Mouse (Mus musculus) embryo, embryonic 10 days (tissue): ENCODE measurements around the gene Soat1.
"Not testable (repeated sequence)": the region's sequence is repeated elsewhere in the genome, so short reads cannot be mapped to it uniquely, and the experiment has no call there.

Source experiments
- DNase-seq: peaks from one replicate; pipeline ENCODE4 v3.0.0-alpha.2; 2015; ENCODE audit warnings: low spot score

Soat1 gene

GRCm38 (mm10) chr1:156473961-156474503, at the start of gene Soat1:
Soat1 (minus strand) TSS chr1:156474331.
- peak; percentile 97 for DNase-seq

DNA sequence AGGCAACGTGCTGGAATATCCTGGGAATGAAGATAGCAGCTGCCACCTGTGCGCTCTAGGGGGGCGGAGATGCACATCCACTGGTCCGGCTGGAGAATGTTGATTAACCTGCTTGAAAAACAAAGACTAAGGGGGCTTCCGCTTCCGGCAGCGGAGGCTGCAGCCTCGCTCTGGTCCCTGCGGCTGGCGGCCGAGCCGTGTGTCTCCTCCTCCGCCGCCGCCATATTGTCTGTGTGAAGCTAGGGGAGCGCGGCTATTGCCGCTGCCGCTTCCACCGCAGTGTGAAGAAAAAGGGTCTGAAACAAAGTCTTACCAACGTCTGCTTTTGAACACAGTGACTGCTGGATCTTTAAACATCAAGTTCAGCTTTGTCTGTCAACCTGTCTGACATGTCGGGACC, 49.7 kb upstream of the Soat1 start, which contains the start of gene Gm10031:
TSS of gene Gm10031 (plus strand) at position 171 of the 400 bp plus-strand sequence.
- DNase-seq: not testable (repeated sequence)

- DNase-seq: no peak
Observed at GRCm38 (mm10) chr1:156521796-156522517, 47.8 kb upstream of the Soat1 start.

- DNase-seq: no peak
Observed at GRCm38 (mm10) chr1:156520136-156520780, 46.1 kb upstream of the Soat1 start.

GRCm38 (mm10) chr1:156507753-156508152, 33.6 kb upstream of the Soat1 start:
- no peak for DNase-seq

- DNase-seq: no peak
Observed at GRCm38 (mm10) chr1:156505901-156506300, 31.8 kb upstream of the Soat1 start.

DNA sequence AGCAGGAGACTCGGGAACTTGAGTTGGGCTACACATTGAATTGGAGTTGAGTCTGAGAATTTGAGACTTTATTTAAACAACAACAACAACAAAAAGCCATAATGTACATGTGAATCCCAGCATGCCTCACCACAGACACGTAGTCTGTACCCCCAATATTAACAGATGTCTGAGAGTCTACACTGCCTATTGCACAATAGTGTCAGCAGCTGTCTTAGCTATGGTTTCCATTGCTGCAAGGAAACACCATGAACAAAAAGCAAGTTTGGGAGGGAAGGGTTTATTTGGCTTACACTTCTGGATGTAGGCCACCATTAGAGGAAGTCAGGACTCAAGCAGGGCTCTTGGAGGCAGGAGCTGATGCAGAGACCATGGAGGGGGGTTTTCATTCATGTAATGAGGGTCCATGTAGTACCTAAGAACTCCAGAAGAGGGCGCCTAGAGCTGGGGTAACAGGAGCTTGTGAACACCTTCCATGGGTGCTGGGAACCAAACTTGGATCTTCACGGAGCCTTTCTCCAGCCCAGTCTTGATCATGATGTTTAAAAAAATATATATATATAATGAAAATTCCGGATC, 30.9 kb upstream of the Soat1 start:
- no peak for DNase-seq

DNA sequence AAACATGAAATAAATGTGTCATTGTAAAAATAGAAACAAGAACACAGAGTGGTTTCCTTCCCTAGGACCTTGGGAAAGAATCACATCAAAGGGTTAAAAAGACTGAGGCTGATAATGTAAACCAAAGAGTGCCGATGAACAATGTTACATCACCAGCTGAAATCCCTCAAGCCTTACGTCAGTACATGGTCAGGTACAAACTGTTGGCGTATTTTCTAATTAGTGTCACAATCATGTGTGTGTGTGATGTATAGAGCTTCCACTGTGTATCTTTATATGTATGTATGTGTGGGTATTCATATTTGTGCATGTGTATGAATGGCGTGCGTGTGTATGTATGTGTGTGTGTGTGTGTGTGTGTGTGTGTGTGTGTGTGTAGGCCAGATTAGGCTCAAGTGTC, 22.8 kb upstream of the Soat1 start:
- no peak for DNase-seq

DNA sequence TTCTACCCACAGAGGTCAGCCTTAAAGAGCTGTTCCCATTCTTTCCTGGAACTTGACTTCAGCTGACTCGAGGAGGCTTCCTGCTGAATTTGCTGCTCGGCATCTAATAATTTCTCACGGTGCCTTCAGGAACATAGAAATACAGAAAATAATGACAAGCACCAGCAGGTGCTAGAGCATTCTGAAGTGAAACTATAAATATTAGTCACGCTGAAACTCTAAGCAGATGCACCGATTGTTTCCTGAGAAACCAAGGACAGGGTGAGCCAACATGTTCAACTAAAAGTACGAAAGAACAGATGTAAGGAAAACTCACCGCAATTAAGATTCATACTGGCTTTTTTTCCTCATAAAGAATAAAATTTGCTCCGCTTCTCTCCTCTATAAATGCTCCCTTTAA, 20.9 kb upstream of the Soat1 start:
- DNase-seq: no peak

GRCm38 (mm10) chr1:156491226-156491796, 17.2 kb upstream of the Soat1 start:
- no peak for DNase-seq

GRCm38 (mm10) chr1:156488031-156488430, 13.9 kb upstream of the Soat1 start:
- no peak for DNase-seq

DNA sequence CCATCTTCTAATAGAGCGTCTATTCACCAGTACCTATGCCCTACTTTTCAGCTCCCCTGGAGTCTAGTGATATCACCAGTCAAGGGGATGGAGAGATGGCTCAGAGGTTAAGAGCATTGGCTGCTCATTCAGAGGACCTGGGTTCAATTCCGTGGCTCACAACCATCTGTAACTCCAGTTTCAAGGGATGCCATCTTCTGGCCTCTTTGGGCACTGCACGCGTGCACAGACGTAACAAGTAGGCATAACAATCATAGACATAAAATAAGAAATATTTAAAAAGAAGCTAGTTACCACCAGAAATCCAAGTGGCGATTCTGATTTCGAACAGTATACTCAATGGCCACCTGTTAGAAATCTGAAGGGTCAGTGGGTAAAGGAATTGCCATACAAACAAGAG, 13.4 kb upstream of the Soat1 start:
- DNase-seq: no peak

DNA sequence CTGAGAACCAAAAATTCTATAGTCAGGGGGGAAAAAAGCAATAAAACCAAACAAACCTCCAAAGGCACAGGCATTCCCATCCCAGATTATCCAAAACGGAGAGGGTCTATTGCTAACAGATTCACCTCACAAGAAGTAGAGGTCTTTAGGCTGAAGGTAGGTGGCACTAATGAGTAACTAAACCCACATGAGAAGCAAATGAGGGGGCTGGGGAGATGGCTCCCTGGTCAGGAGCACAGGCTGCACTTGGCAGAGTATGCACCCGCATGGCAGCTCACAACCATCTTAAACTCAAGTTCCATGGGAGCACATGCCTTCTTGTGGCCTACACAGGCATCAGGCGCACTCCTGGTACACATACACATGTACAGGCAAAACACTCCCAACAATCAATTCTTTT, 7.7 kb upstream of the Soat1 start:
- DNase-seq: no peak

- DNase-seq: no peak
Observed at GRCm38 (mm10) chr1:156476535-156476934, 2.4 kb upstream of the Soat1 start.

- DNase-seq: peak; percentile 20
Observed at GRCm38 (mm10) chr1:156476016-156476415, 1.9 kb upstream of the Soat1 start.

DNA sequence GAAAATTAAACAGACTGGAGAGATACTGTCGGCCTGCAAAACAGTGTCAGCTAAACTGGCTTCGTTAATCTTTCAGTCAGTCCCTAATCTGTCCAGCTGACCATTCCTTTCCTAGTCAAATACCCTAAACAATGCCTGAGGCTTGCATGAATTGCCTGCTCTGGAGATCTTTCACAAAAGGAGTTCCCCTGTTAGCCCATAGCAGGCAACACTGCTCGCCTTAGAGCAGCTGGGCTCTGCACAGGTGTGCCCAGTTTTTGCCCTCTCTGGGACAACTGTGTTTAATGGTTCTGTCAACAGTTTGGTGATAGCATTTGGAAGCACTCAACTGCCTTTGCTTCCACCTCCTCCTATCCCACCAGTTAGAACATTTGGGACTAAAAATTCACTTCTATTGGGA, 723 bp upstream of the Soat1 start:
- no peak for DNase-seq

DNA sequence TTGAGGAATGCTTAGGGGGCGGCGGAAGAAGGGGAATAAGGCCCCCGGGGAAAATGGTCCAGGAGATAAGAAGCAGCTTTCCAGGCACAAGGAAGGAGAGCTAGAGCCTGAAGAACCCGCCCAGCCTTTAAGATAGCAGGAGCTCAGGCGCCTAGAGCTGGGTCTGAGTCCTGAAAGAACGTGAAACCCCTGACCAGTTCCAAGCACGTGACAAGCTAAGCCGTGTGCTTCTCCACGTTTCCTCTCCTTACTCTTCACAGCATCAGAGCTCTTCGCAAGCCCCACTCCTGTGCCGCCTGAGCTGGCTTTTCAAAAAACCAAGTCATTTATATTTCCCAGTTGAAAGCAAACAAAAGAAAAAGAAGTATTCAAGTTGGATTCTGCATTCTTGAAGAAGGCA, 1.1 kb downstream of the Soat1 start:
- DNase-seq: peak; percentile 82

DNA sequence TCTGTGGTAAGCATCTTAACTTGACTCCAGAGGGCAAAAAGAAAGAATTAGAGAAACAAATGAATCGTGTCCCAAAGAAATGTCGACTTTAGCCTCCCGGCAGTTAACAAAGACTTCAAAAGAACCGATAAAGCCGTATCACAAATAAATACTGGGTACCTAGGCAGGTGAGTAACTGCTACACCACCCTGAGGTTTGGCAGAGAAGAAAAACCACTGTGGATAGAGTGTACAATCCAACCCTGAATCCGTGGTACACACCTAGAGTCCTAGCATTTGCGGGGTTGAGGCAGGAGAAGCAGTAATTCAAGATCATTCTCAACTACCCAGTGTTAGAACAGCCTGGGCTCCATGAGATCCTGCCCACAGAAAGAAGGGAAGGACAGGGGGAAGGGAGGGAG, 2.2 kb downstream of the Soat1 start:
- no peak for DNase-seq

DNA sequence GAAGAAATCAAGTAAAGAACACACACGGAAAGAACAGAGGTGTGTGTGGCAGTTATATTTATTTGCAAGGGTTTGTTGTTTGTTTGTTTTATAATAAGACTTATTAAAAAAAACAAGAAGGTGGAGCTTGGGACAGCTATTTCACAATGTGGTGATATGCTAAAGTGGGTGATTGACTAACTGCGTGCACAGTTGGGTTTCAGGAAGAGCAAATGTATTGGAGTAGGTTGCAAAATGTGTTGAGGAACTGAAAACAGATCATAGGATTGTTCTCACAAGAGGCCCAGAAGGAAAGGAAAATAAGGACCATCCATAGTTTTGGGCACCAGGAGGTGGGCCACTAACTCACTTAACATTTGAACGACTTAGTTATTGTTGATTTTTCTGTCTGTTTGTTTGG, 3.1 kb downstream of the Soat1 start:
- DNase-seq: no peak

- DNase-seq: no peak
Observed at GRCm38 (mm10) chr1:156470557-156470956, 3.6 kb downstream of the Soat1 start.

- no peak for DNase-seq
Observed at GRCm38 (mm10) chr1:156468576-156468975, 5.6 kb downstream of the Soat1 start.

DNA sequence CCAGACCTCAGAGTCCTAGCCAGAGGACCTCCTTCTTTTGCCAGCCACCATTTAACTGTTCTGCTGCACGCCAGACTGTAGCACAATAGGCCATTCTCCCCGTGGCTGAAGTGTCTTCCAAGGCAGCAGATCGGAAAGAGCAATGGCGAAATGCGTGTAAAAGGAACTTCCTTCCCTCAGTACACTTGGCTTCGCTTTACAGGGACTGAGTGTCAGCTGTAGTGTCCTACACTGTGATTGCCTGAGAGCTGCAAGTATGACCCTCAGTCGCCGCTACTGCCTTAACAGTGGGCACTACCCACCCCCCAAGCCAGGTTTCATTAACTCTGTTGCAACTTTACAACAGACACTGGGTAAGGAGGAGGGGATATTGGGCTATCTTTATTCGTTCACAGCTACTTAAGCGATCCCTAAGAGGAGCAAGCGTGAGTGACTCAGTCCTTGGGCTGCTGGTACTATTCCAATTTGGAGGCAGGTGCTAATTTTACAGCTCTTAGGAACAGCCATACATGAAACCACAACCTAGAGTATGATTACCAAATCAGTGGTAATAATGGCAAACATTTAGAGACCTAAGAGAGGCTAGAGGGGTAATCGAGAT, 6.4 kb downstream of the Soat1 start:
- no peak for DNase-seq
